9 mouse cellular contexts compared by ENCODE assay signal in genomic region chr2:153414607-153415006, GRCm38 (mm10).
A peak's percentile ranks its signal among the peaks of the same experiment; 100 is the strongest.
DNase-seq lines count a peak whose midpoint lies in the region; ATAC-seq and TF ChIP-seq lines count a peak whose summit lies in the region.
"Had no signal": no experiment of that assay in that cellular context is flagged by ENCODE, and none has a peak within 500 bp of the region (broad histone marks: within the 10 kb centered on the region; RNA-seq: fewer than 3 reads in every experiment).

No protein-coding gene starts in this region.

- H3K27ac ChIP-seq in hindbrain, embryonic 10.5 days, result no peak overlapping the region
- no peak overlapping the region for H3K27ac ChIP-seq in hindbrain, embryonic 16.5 days (ENCODE audit: low read depth, low read length)
- H3K27ac ChIP-seq: liver, embryonic 13.5 days had no signal

- WGBS in hindbrain, embryonic 10.5 days, result 44% methylated on average over 2 of the region's 2 CpGs
- 42% methylated on average over 2 of the region's 2 CpGs for WGBS in hindbrain, embryonic 16.5 days

- no peak overlapping the region for H3K4me2 ChIP-seq in hindbrain, embryonic 16.5 days (ENCODE audit: low read length)
- H3K4me2 ChIP-seq: liver, embryonic 13.5 days had no signal

- TF ChIP-seq CTCF in brain, embryonic 14.5 days (IDR thresholded peaks at IDR 0.05; ENCODE audit: borderline replicate concordance, extremely low read depth, insufficient read depth, insufficient read length), result peak; percentile 54; the same call in 1 of the 2 replicates

- peaks cover 100% of the 10 kb centered on the region for H3K36me3 ChIP-seq in hindbrain, embryonic 10.5 days
- H3K36me3 ChIP-seq in hindbrain, embryonic 16.5 days (ENCODE audit: control insufficient read depth, insufficient read depth, low read length), result peaks cover 45% of the 10 kb centered on the region

- peak; percentile 29 for DNase-seq in hindbrain, embryonic 10.5 days (ENCODE audit: low spot score)
- peak; percentile 75 for DNase-seq in CD4-positive, CD25-positive, alpha-beta regulatory T cell, adult 2 months (ENCODE audit: low read depth, low spot score)
- peak; percentile 41 for DNase-seq in brain, embryonic 14.5 days (ENCODE audit: low read depth)
- DNase-seq in right cerebral cortex, postnatal 4 days, result no peak
- DNase-seq in left cerebral cortex, postnatal 25 days (ENCODE audit: low spot score in 2 of 2), result no peak
- no peak for DNase-seq in gastrocnemius, postnatal 4 days (ENCODE audit: low spot score in 2 of 2)
- DNase-seq: liver, embryonic 13.5 days had no signal

- no peaks in the 10 kb centered on the region for H3K9me3 ChIP-seq in hindbrain, embryonic 10.5 days
- H3K9me3 ChIP-seq in hindbrain, embryonic 16.5 days (ENCODE audit: control insufficient read depth, low read length), result no peaks in the 10 kb centered on the region
- H3K9me3 ChIP-seq: liver, embryonic 13.5 days had no signal

- H3K27me3 ChIP-seq in hindbrain, embryonic 10.5 days (ENCODE audit: insufficient read depth, poor library complexity, severe bottlenecking), result no peaks in the 10 kb centered on the region
- H3K27me3 ChIP-seq in hindbrain, embryonic 16.5 days (replicated peaks; ENCODE audit: control insufficient read depth, insufficient read depth, low read length), result no peaks in the 10 kb centered on the region
- H3K27me3 ChIP-seq: liver, embryonic 13.5 days had no signal

- intact Hi-C loops in left cerebral cortex, postnatal 25 days (cut with DNase I), result no loop called here

- no peak overlapping the region for H3K4me3 ChIP-seq in hindbrain, embryonic 10.5 days
- no peak overlapping the region for H3K4me3 ChIP-seq in hindbrain, embryonic 16.5 days (ENCODE audit: low read length)
- H3K4me3 ChIP-seq: liver, embryonic 13.5 days had no signal

- TF ChIP-seq POLR2A in brain, embryonic 14.5 days (IDR thresholded peaks at IDR 0.05; ENCODE audit: borderline replicate concordance, extremely low read depth, insufficient read depth, insufficient read length, poor library complexity, severe bottlenecking), result no peak

- H3K9ac ChIP-seq in hindbrain, embryonic 16.5 days (ENCODE audit: low read depth, low read length), result no peak overlapping the region
- H3K9ac ChIP-seq: liver, embryonic 13.5 days had no signal

- H3K4me1 ChIP-seq in hindbrain, embryonic 10.5 days (replicated peaks), result peaks cover 6% of the 10 kb centered on the region
- no peaks in the 10 kb centered on the region for H3K4me1 ChIP-seq in hindbrain, embryonic 16.5 days (ENCODE audit: control insufficient read depth, insufficient read depth, low read depth, low read length)

- no peak for ATAC-seq in hindbrain, embryonic 16.5 days
- ATAC-seq in megakaryocyte, adult 5-6 weeks (ENCODE audit: poor library complexity, severe bottlenecking), result peak; percentile 61

Comparison
In these comparisons a context has a peak if more than half of its experiments do, and no peak if none do; other contexts are left out.
1. DNase-seq: peak in hindbrain, embryonic 10.5 days (single experiment), CD4-positive, CD25-positive, alpha-beta regulatory T cell, adult 2 months (single experiment) and brain, embryonic 14.5 days (single experiment); none in right cerebral cortex, postnatal 4 days (single experiment), left cerebral cortex, postnatal 25 days (0 of 2) and gastrocnemius, postnatal 4 days (0 of 2).